In genomic region chr10:47857922-47858321, GRCm38 (mm10) we compare ENCODE assay signal across 10 mouse cellular contexts.
"Had no signal": no experiment of that assay in that cellular context is flagged by ENCODE, and none has a peak within 500 bp of the region (broad histone marks: within the 10 kb centered on the region; RNA-seq: fewer than 3 reads in every experiment).

No protein-coding gene starts in this region.

- DNase-seq: kidney, adult 18-20 months; kidney, adult 9 months; kidney, postnatal 14 days; kidney, postnatal 4 days; left cerebral cortex, postnatal 4 days; liver, postnatal 0 days; lung, embryonic 14.5 days; thymus, adult 2 months; thymus, postnatal 14 days; thymus, postnatal 4 days had no signal
